Mouse (Mus musculus) bone marrow, adult 2 months (tissue): ENCODE data around the gene Cavin1.

Experiments used
- CTCF ChIP-seq: fragments of 200-500 bp; IDR thresholded peaks from 2 replicates; pipeline ENCODE4 v1.5.1; 2011; ENCODE audit warnings: low read length, control low read depth; ENCODE audit not compliant: control insufficient read depth, insufficient read depth
- POLR2A ChIP-seq: fragments of 200-500 bp; IDR thresholded peaks from 2 replicates; pipeline ENCODE4 v1.6.1; 2011; ENCODE audit warnings: low read depth, mild to moderate bottlenecking, control low read depth, low read length, borderline replicate concordance; ENCODE audit not compliant: control insufficient read depth

- no peak for TF ChIP-seq POLR2A
- TF ChIP-seq CTCF: no peak
Observed at GRCm38 (mm10) chr11:100994233-100994632, 23.5 kb upstream of the Cavin1 start.
